Mouse (Mus musculus): Measurements from ENCODE around the gene Catsperd.

DNA sequence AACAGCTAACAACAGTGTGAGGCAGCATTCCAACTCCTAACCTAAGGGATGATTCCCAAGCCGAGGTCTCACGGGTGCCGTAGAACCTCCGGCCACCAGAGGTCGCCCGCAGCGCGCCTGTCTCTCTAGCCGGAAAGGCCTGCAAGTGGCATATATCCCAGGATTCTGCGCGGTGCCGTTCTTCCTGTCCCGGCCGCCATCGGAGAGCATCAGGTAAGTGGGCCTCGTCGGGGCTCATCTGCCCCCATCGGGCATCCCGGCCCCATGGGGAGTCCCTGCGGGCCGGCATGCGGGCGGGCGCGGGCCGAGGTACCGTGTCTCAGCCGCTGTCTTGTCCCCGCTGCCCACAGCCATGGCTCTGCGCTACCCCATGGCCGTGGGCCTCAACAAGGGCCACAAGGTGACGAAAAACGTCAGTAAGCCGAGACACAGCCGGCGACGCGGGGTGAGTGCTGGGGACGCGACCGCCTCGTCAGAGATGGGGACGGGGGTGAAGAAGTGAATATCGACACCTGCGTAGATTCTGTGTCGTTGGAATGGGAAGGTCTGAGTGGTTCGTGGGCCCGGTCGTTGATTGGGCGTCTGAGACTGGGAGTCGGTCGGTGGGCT lies 14.6 kb upstream of the Catsperd start, which contains the start of gene Rpl36:
- TF ChIP-seq TAL1 (IDR thresholded peaks at IDR 0.05; ENCODE audit: low read length) (no peak), GATA1 (IDR thresholded peaks at IDR 0.05; ENCODE audit: low read length) (no peak)

All from erythroblast, embryonic 14.5 days (primary cell).